8 mouse cellular contexts compared by ENCODE assay signal in genomic region chr9:108049016-108049455, GRCm38 (mm10). TPM values are rescaled to one million over a fixed set of nuclear protein-coding genes. Genes with fewer than 3 reads are reported as not detected.
DNase-seq lines count a peak whose midpoint lies in the region; ATAC-seq and TF ChIP-seq lines count a peak whose summit lies in the region.

TSS of gene Gmppb (plus strand) at chr9:108049242.

- H3K4me2 ChIP-seq in embryonic facial prominence, embryonic 15.5 days (replicated peaks), result peak within 1 kb of the TSS; percentile 83
- H3K4me2 ChIP-seq in limb, embryonic 14.5 days (replicated peaks; ENCODE audit: low read depth, low read length, severe bottlenecking), result peak within 1 kb of the TSS; percentile 75
- H3K4me2 ChIP-seq in midbrain, postnatal 0 days (ENCODE audit: low read depth, low read length, poor library complexity, severe bottlenecking), result peak within 1 kb of the TSS; percentile 95

- H3K4me3 ChIP-seq in bone marrow, adult 2 months (replicated peaks; ENCODE audit: control insufficient read depth, low read depth, low read length), result peak within 1 kb of the TSS; percentile 95
- peak within 1 kb of the TSS; percentile 84 for H3K4me3 ChIP-seq in embryonic facial prominence, embryonic 15.5 days (replicated peaks)
- H3K4me3 ChIP-seq in limb, embryonic 14.5 days (replicated peaks; ENCODE audit: low read length), result peak within 1 kb of the TSS; percentile 83
- peak within 1 kb of the TSS; percentile 70 for H3K4me3 ChIP-seq in midbrain, postnatal 0 days (ENCODE audit: low read depth, low read length)

- peaks cover 53% of the 10 kb centered on the region for H3K36me3 ChIP-seq in embryonic facial prominence, embryonic 15.5 days
- H3K36me3 ChIP-seq in limb, embryonic 14.5 days (ENCODE audit: control insufficient read depth, insufficient read depth, low read length), result peaks cover 62% of the 10 kb centered on the region
- peaks cover 40% of the 10 kb centered on the region for H3K36me3 ChIP-seq in midbrain, postnatal 0 days (ENCODE audit: insufficient read depth, low read length)

- ATAC-seq in embryonic facial prominence, embryonic 15.5 days (ENCODE audit: insufficient number of reproducible peaks, low FRiP score, low TSS enrichment, low read depth), result peak; percentile 92
- ATAC-seq in limb, embryonic 14.5 days (ENCODE audit: low FRiP score, low read depth), result peak; percentile 95
- ATAC-seq in midbrain, postnatal 0 days (ENCODE audit: low FRiP score), result peak; percentile 90

- H3K27ac ChIP-seq in bone marrow, adult 2 months (ENCODE audit: control insufficient read depth, insufficient read depth, low read depth, low read length, poor library complexity), result peak within 1 kb of the TSS; percentile 63
- H3K27ac ChIP-seq in embryonic facial prominence, embryonic 15.5 days (replicated peaks), result peak within 1 kb of the TSS; percentile 80
- peak within 1 kb of the TSS; percentile 84 for H3K27ac ChIP-seq in limb, embryonic 14.5 days (replicated peaks; ENCODE audit: low read depth, low read length)
- H3K27ac ChIP-seq in midbrain, postnatal 0 days (ENCODE audit: low read depth, low read length), result peak within 1 kb of the TSS; percentile 71

- H3K4me1 ChIP-seq in bone marrow, adult 2 months (ENCODE audit: control insufficient read depth, insufficient read depth, low read length), result peaks cover 5% of the 10 kb centered on the region
- peaks cover 36% of the 10 kb centered on the region for H3K4me1 ChIP-seq in embryonic facial prominence, embryonic 15.5 days
- H3K4me1 ChIP-seq in limb, embryonic 14.5 days (ENCODE audit: control insufficient read depth, insufficient read depth, low read length), result peaks cover 10% of the 10 kb centered on the region; the same call in 1 of the 2 replicates
- peaks cover 7% of the 10 kb centered on the region; the same call in 1 of the 2 replicates for H3K4me1 ChIP-seq in midbrain, postnatal 0 days (ENCODE audit: insufficient read depth, low read length)

- DNase-seq in 416B (ENCODE audit: low read depth), result peak; percentile 98
- peak; percentile 97 for DNase-seq in heart, adult 8-10 months (ENCODE audit: low spot score)
- DNase-seq in kidney, adult 9 months, result peak; percentile 98
- peak; percentile 97 for DNase-seq in limb, embryonic 14.5 days (ENCODE audit: low spot score)
- peak; percentile 98 for DNase-seq in midbrain, postnatal 0 days (ENCODE audit: low spot score)
- DNase-seq in spleen, postnatal 14 days (ENCODE audit: low spot score in 2 of 2), result peak; percentile 91 to 95

- peak; percentile 76; the same call in 1 of the 2 replicates for TF ChIP-seq POLR2A in bone marrow, adult 2 months (IDR thresholded peaks at IDR 0.05; ENCODE audit: borderline replicate concordance, control insufficient read depth, low read depth, low read length)
- TF ChIP-seq POLR2A in limb, embryonic 14.5 days (IDR thresholded peaks at IDR 0.05; ENCODE audit: borderline replicate concordance, extremely low read depth, insufficient read depth, insufficient read length), result 0 out of 2 replicates have a peak, but pooled peaks have one; percentile 32

- under 1% methylated on average over 39 of the region's 39 CpGs for WGBS in bone marrow, adult 2 months
- WGBS in embryonic facial prominence, embryonic 15.5 days, result 0% methylated on average over 39 of the region's 39 CpGs
- WGBS in limb, embryonic 14.5 days, result under 1% methylated on average over 34 of the region's 39 CpGs
- under 1% methylated on average over 39 of the region's 39 CpGs for WGBS in midbrain, postnatal 0 days

- H3K9ac ChIP-seq in embryonic facial prominence, embryonic 15.5 days, result peak within 1 kb of the TSS; percentile 78
- peak within 1 kb of the TSS; percentile 87 for H3K9ac ChIP-seq in limb, embryonic 14.5 days (ENCODE audit: low read depth, low read length, severe bottlenecking)
- H3K9ac ChIP-seq in midbrain, postnatal 0 days (replicated peaks; ENCODE audit: low read length, poor library complexity, severe bottlenecking), result peak within 1 kb of the TSS; percentile 74

- H3K9me3 ChIP-seq in embryonic facial prominence, embryonic 15.5 days (replicated peaks), result no peaks in the 10 kb centered on the region
- no peaks in the 10 kb centered on the region for H3K9me3 ChIP-seq in limb, embryonic 14.5 days (ENCODE audit: control insufficient read depth, low read length)
- no peaks in the 10 kb centered on the region for H3K9me3 ChIP-seq in midbrain, postnatal 0 days (ENCODE audit: low read length)

- no peaks in the 10 kb centered on the region for H3K27me3 ChIP-seq in embryonic facial prominence, embryonic 15.5 days
- no peaks in the 10 kb centered on the region for H3K27me3 ChIP-seq in limb, embryonic 14.5 days (ENCODE audit: control insufficient read depth, insufficient read depth, low read length)
- no peaks in the 10 kb centered on the region for H3K27me3 ChIP-seq in midbrain, postnatal 0 days (ENCODE audit: insufficient read depth, low read length)

- no peak for TF ChIP-seq CTCF in bone marrow, adult 2 months (IDR thresholded peaks at IDR 0.05; ENCODE audit: control insufficient read depth, insufficient read depth, low read length)
- TF ChIP-seq CTCF in midbrain, postnatal 0 days (IDR thresholded peaks at IDR 0.05), result no peak

RNA-seq across cellular contexts. Expression of gene Gmppb, which starts in this region (rescaled TPM):
- polyA plus RNA-seq in bone marrow, adult 2 months (2011; ENCODE audit: insufficient read depth, insufficient read length, low replicate concordance, missing spikeins), result 9.9 and 17.9 TPM in 2 replicates
- 38.4 and 40.5 TPM in 2 replicates for polyA plus RNA-seq in embryonic facial prominence, embryonic 15.5 days (2015; fragmentation: Nextera tagmentation; extraction: Ambion mirVana)
- total RNA-seq in heart, adult 8-10 months (2022), result 1 to 10 TPM; 7.3 to 9.6 (median 9.0) TPM
- polyA plus RNA-seq in limb, embryonic 14.5 days (2012; rRNA removed), result 30.4 and 32.1 TPM in 2 replicates
- polyA plus RNA-seq in limb, embryonic 14.5 days (2014; fragmentation: Nextera tagmentation; extraction: Ambion mirVana), result 37.4 and 41.3 TPM in 2 replicates
- total RNA-seq in midbrain, postnatal 0 days (2014; rRNA removed), result 13.4 and 18.7 TPM in 2 replicates
- polyA plus RNA-seq in midbrain, postnatal 0 days (2015; fragmentation: Nextera tagmentation; extraction: Ambion mirVana), result 14.9 and 17.8 TPM in 2 replicates

Comparison
In these comparisons a context has a peak if more than half of its experiments do, and no peak if none do; other contexts are left out.
1. Peak in every context shown above with its lines: DNase-seq, ATAC-seq, H3K4me3 ChIP-seq and H3K27ac ChIP-seq.